Mouse (Mus musculus) ES-Bruce4 (cell line): ENCODE data around the gene Galk1. TPM values are rescaled to one million over a fixed set of nuclear protein-coding genes. Genes with fewer than 3 reads are reported as not detected.
A peak's percentile ranks its signal among the peaks of the same experiment; 100 is the strongest.

Source experiments
- H3K27ac ChIP-seq: 2 replicates; pipeline ENCODE4 v1.5.1; 2012; ENCODE audit warnings: low read length, inconsistent platforms; ENCODE audit not compliant: insufficient read depth
- H3K27me3 ChIP-seq: 2 replicates; pipeline ENCODE4 v1.6.1; 2012; ENCODE audit warnings: mild to moderate bottlenecking, low read length, inconsistent platforms; ENCODE audit not compliant: control insufficient read depth, poor library complexity, insufficient read depth, severe bottlenecking
- H3K36me3 ChIP-seq: 2 replicates; pipeline ENCODE4 v1.6.1; 2012; ENCODE audit warnings: inconsistent platforms, mild to moderate bottlenecking, low read length, moderate library complexity; ENCODE audit not compliant: control insufficient read depth, poor library complexity, insufficient read depth, severe bottlenecking
- H3K4me1 ChIP-seq: one replicate; pipeline ENCODE4 v1.8.1; 2011; ENCODE audit warnings: low read length; ENCODE audit not compliant: control insufficient read depth, insufficient read depth
- H3K4me3 ChIP-seq: 2 replicates; pipeline ENCODE4 v1.5.1; 2011; ENCODE audit warnings: low read depth, mild to moderate bottlenecking, low read length
- H3K9ac ChIP-seq: 2 replicates; pipeline ENCODE4 v1.6.1; 2012; ENCODE audit warnings: low read depth, mild to moderate bottlenecking, inconsistent platforms; ENCODE audit not compliant: poor library complexity, severe bottlenecking
- H3K9me3 ChIP-seq: replicated peaks from 2 replicates; pipeline ENCODE4 v1.6.1; 2012; ENCODE audit warnings: mild to moderate bottlenecking, low read length, inconsistent platforms; ENCODE audit not compliant: control insufficient read depth, poor library complexity, insufficient read depth, severe bottlenecking
- CTCF ChIP-seq: IDR thresholded peaks from one replicate; pipeline ENCODE4 v1.8.1; 2011; ENCODE audit warnings: low read depth, low read length
- EP300 ChIP-seq: IDR thresholded peaks from 2 replicates; pipeline ENCODE4 v1.6.1; 2011; ENCODE audit warnings: low read depth, low read length; ENCODE audit not compliant: insufficient read depth
- POLR2A ChIP-seq: IDR thresholded peaks from one replicate; pipeline ENCODE4 v1.8.1; 2011; ENCODE audit warnings: low read length; ENCODE audit not compliant: insufficient read depth
- polyA plus RNA-seq: library from polyadenylated mRNA; stranded (reverse); fragments of >200 nt; gene quantifications from 2 replicates; pipeline ENCODE4 v1.2.4, GENCODE M21; 2011; ENCODE audit warnings: low read depth; ENCODE audit not compliant: missing spikeins, insufficient read depth, insufficient read length

The Galk1 gene
- polyA plus RNA-seq, 1 experiment, result 96.4 TPM

GRCm38 (mm10) chr11:116008832-116009375 lies 3.6 kb downstream of the Galk1 start:
- H3K9me3 ChIP-seq, result no peaks in the 10 kb centered on the region
- H3K4me3 ChIP-seq, result no peak overlapping the region
- H3K9ac ChIP-seq, result no peak overlapping the region
- no peak overlapping the region for H3K27ac ChIP-seq
- peaks cover 25% of the 10 kb centered on the region for H3K36me3 ChIP-seq
- H3K27me3 ChIP-seq, result no peaks in the 10 kb centered on the region
- H3K4me1 ChIP-seq, result peaks cover 7% of the 10 kb centered on the region
- no peak for TF ChIP-seq EP300
- no peak for TF ChIP-seq POLR2A
- TF ChIP-seq CTCF, result no peak

DNA sequence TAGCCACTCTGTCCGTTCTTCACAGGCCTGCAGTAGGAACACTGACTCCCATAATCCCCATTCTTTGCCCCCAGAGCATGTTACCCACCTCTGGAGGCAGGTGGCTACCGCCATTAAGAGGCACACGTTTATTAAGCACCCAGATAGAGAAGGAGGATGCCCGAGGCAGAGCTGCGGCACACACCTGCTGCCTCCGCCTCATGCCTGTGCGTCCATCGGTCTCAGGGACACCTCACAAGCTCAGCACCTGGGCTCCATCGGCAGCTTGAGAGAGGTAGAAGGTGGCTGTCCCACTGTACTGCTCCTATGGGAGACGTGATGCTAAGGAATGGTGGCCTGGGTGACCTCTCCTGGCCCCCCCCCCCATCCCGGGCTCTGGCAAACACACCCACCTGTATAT lies 4.1 kb downstream of the Galk1 start:
- TF ChIP-seq CTCF (no peak), POLR2A (no peak), EP300 (no peak)
- no peak overlapping the region for H3K27ac ChIP-seq
- H3K4me3 ChIP-seq, result no peak overlapping the region
- no peaks in the 10 kb centered on the region for H3K9me3 ChIP-seq
- H3K4me1 ChIP-seq, result peaks cover 7% of the 10 kb centered on the region
- no peaks in the 10 kb centered on the region for H3K27me3 ChIP-seq
- no peak overlapping the region for H3K9ac ChIP-seq
- H3K36me3 ChIP-seq, result peaks cover 25% of the 10 kb centered on the region

GRCm38 (mm10) chr11:116007095-116007850 lies 5.2 kb downstream of the Galk1 start:
- H3K9me3 ChIP-seq, result no peaks in the 10 kb centered on the region
- TF ChIP-seq CTCF (no peak), POLR2A (no peak), EP300 (no peak)

GRCm38 (mm10) chr11:116005701-116006419 lies 6.7 kb downstream of the Galk1 start:
- Histone ChIP-seq H3K4me1 (peaks cover 7% of the 10 kb centered on the region), H3K4me3 (no peak overlapping the region), H3K27ac (no peak overlapping the region), H3K9ac (no peak overlapping the region), H3K9me3 (no peaks in the 10 kb centered on the region), H3K36me3 (peaks cover 24% of the 10 kb centered on the region), H3K27me3 (no peaks in the 10 kb centered on the region)
- no peak for TF ChIP-seq POLR2A
- TF ChIP-seq CTCF, result no peak
- no peak for TF ChIP-seq EP300

More at GRCm38 (mm10) chr11:116007095-116007850, 5.2 kb downstream of the Galk1 start:
- H3K4me3 ChIP-seq, result no peak overlapping the region
- H3K27me3 ChIP-seq, result no peaks in the 10 kb centered on the region
- H3K27ac ChIP-seq, result no peak overlapping the region
- peaks cover 25% of the 10 kb centered on the region for H3K36me3 ChIP-seq
- H3K4me1 ChIP-seq, result peaks cover 7% of the 10 kb centered on the region
- H3K9ac ChIP-seq, result no peak overlapping the region

- peak; percentile 74 for TF ChIP-seq CTCF
- TF ChIP-seq POLR2A, result no peak
- peak; percentile 46; the same call in 1 of the 2 replicates for TF ChIP-seq EP300
- H3K9me3 ChIP-seq, result no peaks in the 10 kb centered on the region
- peaks cover 19% of the 10 kb centered on the region for H3K36me3 ChIP-seq
- peak overlapping the region; percentile 49 for H3K9ac ChIP-seq
- H3K4me1 ChIP-seq, result peaks cover 7% of the 10 kb centered on the region
- H3K27ac ChIP-seq, result no peak overlapping the region
- H3K27me3 ChIP-seq, result no peaks in the 10 kb centered on the region
- H3K4me3 ChIP-seq, result peak overlapping the region; percentile 29
Observed at GRCm38 (mm10) chr11:116004840-116005700, 7.4 kb downstream of the Galk1 start.
